Mouse (Mus musculus) lung, postnatal 14 days (tissue): ENCODE measurements at regions not wholly inside any gene's neighbourhood (a gene's known extent, or its start where the extent isn't known, plus 50 kb on each side); places are given as distances from the start of the nearest gene placed in this dataset.

Experiments used
- DNase-seq: peaks from one replicate; pipeline ENCODE4 v3.0.0; 2021

DNA sequence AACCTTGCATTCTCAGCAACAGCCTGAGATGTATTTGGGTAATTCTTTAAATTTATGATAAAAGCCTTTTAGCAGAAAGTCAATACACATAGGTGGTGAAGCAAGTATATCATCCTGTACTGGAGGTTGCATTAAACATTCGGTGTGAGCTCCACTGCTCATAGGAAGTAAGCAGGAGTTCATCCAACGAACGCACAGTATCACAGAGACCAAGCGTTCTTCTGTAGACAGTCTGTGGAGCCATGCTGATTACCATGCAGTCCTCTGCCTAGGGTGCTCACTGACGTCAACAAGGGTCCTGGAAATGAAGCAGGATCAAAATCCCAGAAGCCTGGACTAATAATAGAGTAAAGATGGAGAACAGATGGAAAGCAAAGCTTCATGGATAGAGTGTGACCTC is 391.1 kb upstream of the Mef2c start:
- no peak for DNase-seq

- no peak for DNase-seq
Measured at GRCm38 (mm10) chr13:83113808-83114207, 390.0 kb upstream of the Mef2c start.

DNA sequence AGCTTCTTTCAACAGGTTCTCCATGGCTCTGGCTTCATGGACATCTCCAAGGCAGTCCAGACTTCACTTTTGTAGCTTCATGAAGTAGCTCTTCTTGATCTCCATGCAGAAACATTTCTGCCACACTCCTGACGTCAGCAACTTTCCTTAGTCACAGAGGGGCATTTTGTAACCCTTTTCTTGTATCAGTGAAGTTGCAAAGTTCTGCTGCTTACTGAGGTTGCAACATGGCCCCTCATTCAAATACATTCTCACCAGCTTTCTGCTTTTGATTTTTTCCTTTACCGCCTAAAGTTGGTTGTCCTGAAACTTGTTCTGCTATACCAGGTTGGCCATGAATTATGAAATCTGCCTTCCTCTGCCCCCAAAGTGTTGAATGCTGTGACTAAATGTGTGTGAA is 389.4 kb upstream of the Mef2c start:
- no peak for DNase-seq

GRCm38 (mm10) chr13:83115691-83116090 is 388.1 kb upstream of the Mef2c start:
- no peak for DNase-seq

GRCm38 (mm10) chr13:83120343-83120742 is 383.5 kb upstream of the Mef2c start:
- no peak for DNase-seq

DNA sequence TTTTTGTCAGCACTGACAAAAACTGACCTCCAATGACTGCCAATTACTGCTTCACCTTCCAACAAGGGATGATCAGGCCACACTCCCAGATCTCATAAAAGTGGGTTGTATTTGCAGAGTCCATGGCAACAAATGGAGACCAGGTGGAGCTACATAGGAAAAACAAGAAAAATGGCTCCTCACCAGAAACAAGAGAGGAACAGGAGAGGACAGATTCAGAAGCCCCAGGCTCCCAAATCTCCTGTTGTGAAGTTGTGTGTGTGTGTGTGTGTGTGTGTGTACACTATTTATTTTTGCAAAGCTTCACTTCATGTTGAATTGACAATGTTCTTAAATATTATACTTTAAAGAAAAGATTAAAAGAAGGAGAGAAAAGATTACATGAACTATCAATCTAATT is 380.2 kb upstream of the Mef2c start:
- no peak for DNase-seq

- DNase-seq = no peak
Measured at GRCm38 (mm10) chr13:83124651-83125050, 379.2 kb upstream of the Mef2c start.

- no peak for DNase-seq
Measured at GRCm38 (mm10) chr13:83126438-83126837, 377.4 kb upstream of the Mef2c start.

- DNase-seq = no peak
Measured at GRCm38 (mm10) chr13:83131129-83131981, 372.5 kb upstream of the Mef2c start.

- DNase-seq = no peak
Measured at GRCm38 (mm10) chr13:83131982-83132354, 371.9 kb upstream of the Mef2c start.

DNA sequence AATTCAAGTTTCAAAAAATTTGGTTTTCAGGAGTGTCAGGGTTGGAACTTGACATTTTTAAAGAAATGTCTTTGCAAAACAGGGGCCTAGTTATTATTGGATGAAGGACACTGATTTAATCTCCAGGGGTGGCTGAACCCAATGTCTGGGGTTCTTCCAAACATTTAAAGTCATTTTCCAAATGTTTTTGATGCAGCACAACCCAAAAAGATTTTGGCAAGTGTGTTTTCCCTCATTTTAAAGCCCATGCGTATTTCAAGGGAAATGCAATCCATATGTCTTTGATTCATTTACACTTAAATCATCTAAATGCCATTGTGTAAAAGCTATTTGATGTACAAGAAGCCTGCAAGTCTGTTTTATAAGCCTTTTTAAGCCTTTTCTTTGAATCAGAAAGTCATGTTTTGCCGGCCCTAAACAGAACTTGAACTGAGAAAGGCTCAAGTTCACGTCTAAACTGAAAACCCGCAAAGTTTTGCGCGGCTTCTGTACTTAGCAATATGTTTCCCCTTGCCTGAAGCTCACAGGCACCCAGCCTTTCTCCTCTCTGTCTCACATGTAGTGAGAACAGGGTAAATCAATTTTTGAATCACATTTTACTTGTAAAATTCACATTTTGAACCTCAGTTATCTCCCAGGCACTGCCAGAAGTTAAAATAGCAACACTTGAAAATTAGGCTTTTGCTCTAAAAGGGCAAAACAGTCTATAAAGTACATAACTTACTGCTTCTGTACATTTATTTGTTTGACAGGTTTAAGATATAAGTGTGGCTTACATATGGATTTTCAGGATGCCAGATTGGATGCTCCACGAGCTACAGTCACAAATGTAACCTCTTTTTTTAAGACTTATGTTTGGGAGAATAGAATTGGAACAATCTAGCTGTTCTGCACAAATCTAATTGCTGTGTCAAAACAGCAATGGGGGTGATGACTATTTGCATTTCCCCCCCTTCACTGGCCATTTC is 370.9 kb upstream of the Mef2c start:
- DNase-seq = no peak

DNA sequence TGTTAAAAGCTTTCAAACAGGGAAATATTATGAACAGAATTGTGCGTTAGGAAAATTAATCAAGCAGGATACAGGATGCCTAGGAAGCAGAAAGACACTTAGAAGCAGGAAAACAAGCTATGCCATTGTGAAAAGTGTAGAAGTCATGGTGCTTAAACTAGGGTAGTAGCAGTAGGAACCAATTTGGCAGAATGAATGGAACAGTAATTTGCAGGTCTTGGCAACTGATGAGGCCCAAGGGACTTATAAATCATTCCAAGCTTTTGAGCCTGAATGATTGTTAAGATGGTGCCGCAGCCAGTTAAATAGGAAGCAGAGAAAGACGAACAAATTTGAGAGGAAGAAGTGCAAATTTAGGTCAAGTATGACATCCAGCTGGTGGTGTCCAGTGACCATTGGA is 360.5 kb upstream of the Mef2c start:
- DNase-seq = no peak

DNA sequence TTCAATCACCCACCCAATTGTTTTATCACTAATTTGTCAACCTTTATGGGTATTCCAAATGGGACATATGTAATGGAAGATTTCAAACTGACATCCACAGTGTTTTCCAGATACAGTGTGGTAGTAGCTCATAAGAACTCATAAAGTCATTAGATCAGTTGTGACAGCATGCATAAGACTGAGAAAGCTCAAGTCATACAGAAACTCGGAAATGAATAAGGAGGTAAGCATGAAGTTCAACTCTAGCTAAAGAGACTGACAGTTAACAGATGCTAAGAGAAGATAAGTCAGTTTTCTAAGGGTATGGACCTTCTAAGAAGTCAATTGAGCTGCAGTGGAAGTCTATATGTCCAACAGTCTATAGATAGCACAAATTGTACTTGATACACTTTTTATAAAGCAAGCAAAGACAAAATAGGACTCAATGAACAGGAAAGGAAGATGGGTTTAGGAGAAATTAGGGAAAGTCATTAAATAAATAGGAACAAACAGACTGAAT is 349.2 kb upstream of the Mef2c start:
- no peak for DNase-seq

GRCm38 (mm10) chr13:83159969-83160368 is 343.9 kb upstream of the Mef2c start:
- no peak for DNase-seq

- no peak for DNase-seq
Measured at GRCm38 (mm10) chr13:83162761-83163160, 341.1 kb upstream of the Mef2c start.

- DNase-seq = no peak
Measured at GRCm38 (mm10) chr13:83175086-83175485, 328.7 kb upstream of the Mef2c start.

DNA sequence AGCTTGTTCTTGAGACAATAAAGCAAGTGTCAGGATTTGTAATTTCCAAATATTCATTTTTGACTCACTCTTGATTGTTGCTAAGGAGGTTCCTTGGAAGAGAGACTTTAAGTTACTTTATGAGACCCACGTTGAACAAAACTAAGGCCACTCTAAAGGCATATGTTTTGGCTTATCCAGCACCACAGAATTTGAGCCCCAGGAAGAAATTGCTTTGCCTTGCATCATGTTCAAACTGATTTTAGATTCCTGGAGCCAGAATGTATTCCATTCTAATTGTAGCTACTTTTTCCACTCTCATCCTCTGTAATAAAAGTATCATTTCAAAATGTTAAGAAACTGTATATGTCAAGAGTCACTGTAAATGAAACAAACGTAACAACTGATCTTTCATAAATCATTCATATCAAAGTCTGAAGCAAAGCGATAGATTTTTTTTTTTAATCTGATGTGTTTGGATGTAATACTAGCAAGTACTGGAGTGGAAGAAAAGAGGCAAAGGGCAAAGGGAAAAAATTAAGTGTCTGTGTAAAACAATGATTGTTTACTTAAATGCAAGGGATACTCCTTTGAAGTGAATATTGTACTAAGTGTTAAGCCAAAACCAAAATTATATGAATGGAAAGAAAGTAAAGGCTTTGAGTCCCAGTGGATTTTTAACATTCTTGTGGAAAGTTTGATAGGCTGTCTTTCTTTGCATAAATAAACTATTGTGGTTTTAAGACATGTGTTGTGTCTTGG is 301.7 kb upstream of the Mef2c start:
- no peak for DNase-seq

DNA sequence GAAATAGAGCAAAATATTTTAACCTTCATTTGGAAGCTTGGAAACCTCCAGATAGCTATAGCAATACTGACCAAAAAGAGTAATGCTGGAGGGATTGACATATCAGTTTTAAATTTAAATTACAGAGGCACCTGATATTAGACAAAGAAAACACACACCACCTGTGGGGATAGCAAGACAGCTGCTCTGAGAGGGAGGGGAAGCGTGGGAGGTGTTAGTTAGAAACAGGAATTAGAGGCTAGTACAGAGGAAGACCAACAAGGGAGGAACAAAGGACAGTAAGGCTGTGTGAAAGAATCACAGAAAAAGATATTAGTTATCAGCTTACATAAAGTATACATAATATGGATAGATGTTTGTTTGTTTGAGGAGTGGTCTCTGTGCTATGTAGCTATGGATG is 297.2 kb upstream of the Mef2c start:
- no peak for DNase-seq

GRCm38 (mm10) chr13:83207513-83207912 is 296.3 kb upstream of the Mef2c start:
- no peak for DNase-seq

DNA sequence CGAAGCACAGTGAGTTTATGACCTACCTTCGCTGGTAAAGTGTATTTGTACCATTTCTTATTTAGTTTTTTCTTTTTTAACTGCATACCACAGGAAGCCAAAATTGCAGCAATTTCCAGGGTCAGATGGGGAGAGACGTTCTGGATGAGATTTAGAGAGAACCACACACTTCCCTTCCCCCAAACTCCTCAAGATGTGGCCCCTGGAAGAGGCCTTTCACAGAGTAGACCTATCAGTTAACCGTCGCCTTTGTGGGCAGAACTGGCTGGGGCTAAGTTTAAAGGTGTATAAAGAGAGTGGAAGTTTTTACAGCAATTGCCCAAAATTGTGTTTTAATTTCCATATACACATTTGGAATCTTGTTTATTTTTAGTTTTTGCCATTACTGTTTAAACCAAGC is 295.7 kb upstream of the Mef2c start:
- no peak for DNase-seq

- DNase-seq = no peak
Measured at GRCm38 (mm10) chr13:83214811-83215210, 289.0 kb upstream of the Mef2c start.

GRCm38 (mm10) chr13:83216454-83216853 is 287.4 kb upstream of the Mef2c start:
- no peak for DNase-seq

- no peak for DNase-seq
Measured at GRCm38 (mm10) chr13:83252452-83252851, 251.4 kb upstream of the Mef2c start.
